Mouse (Mus musculus): ENCODE results near the gene Npffr2. TPM values are rescaled to one million over a fixed set of nuclear protein-coding genes. Genes with fewer than 3 reads are reported as not detected.

Gene Npffr2
- total RNA-seq, 2 experiments from 2014 or later, result not detected

DNA sequence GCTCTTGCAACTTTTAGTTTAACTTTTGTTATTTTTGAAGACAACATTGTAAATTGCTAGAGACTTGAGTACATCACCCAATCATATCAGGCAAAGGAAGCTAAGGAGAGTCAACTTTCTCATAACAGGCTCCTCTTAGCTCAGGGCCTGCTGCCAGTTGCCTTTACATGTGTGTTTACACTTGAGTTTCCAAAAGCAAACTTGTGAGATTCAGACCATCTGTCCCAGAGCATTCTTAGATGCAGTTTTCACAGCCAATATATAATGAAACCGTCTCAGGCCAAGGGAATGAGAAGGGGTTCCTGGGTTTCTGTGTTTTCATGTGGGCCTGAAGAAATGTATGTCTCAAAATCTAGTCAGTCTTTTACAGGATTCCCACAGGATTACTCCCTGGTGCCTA, 104.4 kb downstream of the Npffr2 start:
- no peak for ATAC-seq (replicated peaks; ENCODE audit: low FRiP score, poor library complexity, severe bottlenecking)

Other genes starting within 250 kb of the Npffr2 start
- not detected in 2 replicates for gene Gc, start 69.5 kb upstream of the Npffr2 start, total RNA-seq (2015; ENCODE audit: low replicate concordance)
- gene Gc, start 69.5 kb upstream of the Npffr2 start, total RNA-seq (2017; ENCODE audit: low replicate concordance), result not detected in 2 replicates

All from erythroblast, adult 5-6 weeks (primary cell).